Mouse (Mus musculus) forebrain, embryonic 11.5 days (tissue): ENCODE measurements at regions not wholly inside any gene's neighbourhood (a gene's known extent, or its start where the extent isn't known, plus 50 kb on each side); places are given as distances from the start of the nearest gene placed in this dataset.

Source experiments
- ATAC-seq: fragments of 200-750 bp; cut with Nextera tagmentation; replicated peaks from 2 replicates; pipeline ENCODE4 v1.8.0; 2017; ENCODE audit warnings: moderate TSS enrichment; ENCODE audit not compliant: low FRiP score
- DNase-seq: peaks from one replicate; pipeline ENCODE4 v3.0.0-alpha.2; 2017; ENCODE audit warnings: low spot score
- H3K27ac ChIP-seq: fragments of 300-500 bp; sonication (generic); 2 replicates; pipeline ENCODE4 v1.5.1; 2014; ENCODE audit warnings: low read depth, low read length
- H3K27me3 ChIP-seq: fragments of 300-500 bp; sonication (generic); 2 replicates; pipeline ENCODE4 v1.6.1; 2014; ENCODE audit warnings: mild to moderate bottlenecking, low read length, mixed read lengths; ENCODE audit not compliant: control insufficient read depth, insufficient read depth
- H3K36me3 ChIP-seq: fragments of 300-500 bp; sonication (generic); 2 replicates; pipeline ENCODE4 v1.6.1; 2014; ENCODE audit warnings: mild to moderate bottlenecking, low read length, moderate library complexity, mixed read lengths; ENCODE audit not compliant: control insufficient read depth, insufficient read depth
- H3K4me1 ChIP-seq: fragments of 300-500 bp; sonication (generic); replicated peaks from 2 replicates; pipeline ENCODE4 v1.6.1; 2014; ENCODE audit warnings: low read length, mixed read lengths; ENCODE audit not compliant: control insufficient read depth, insufficient read depth
- H3K4me2 ChIP-seq: fragments of 300-500 bp; sonication (generic); 2 replicates; pipeline ENCODE4 v1.6.1; 2014; ENCODE audit warnings: low read depth, mild to moderate bottlenecking, low read length, moderate library complexity, mixed read lengths; ENCODE audit not compliant: severe bottlenecking
- H3K4me3 ChIP-seq: fragments of 300-500 bp; sonication (generic); 2 replicates; pipeline ENCODE4 v1.5.1; 2014; ENCODE audit warnings: low read depth, low read length
- H3K9ac ChIP-seq: fragments of 300-500 bp; sonication (generic); 2 replicates; pipeline ENCODE4 v1.6.1; 2014; ENCODE audit warnings: low read length
- H3K9me3 ChIP-seq: fragments of 300-500 bp; sonication (generic); 2 replicates; pipeline ENCODE4 v1.6.1; 2016; ENCODE audit warnings: low read length, mixed read lengths; ENCODE audit not compliant: control insufficient read depth
- WGBS: fragments of 180-500 bp; shearing (Covaris S2); extraction: QIAGEN DNeasy Blood & Tissue Kit; methylation state at CpG from one replicate; pipeline ENCODE4 v1.1.7; 2014; 5-methylcytosine and 5-hydroxymethylcytosine counted together

DNA sequence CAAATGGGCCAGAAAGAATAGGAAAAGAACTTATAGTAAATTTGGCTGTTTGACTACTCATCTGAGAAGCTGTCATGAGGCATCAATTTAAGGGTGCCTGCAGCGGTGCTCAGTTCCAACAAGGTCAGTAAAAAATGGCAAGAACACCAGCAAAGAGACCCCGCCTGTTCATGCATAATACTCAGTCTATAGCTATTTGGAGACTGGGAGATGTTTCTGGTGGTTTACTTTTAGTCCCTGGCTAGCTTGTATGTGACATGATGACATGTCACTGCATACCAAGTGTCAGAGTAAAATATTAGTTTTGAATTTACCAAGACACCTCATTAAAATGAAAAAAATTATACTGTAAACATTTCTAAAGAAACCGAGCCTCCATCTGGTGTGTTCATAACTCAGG lies 317.2 kb downstream of the Rwdd3 start:
- DNase-seq (no peak), ATAC-seq (no peak)
- Histone ChIP-seq H3K4me2 (no peak overlapping the region), H3K9ac (no peak overlapping the region), H3K36me3 (no peaks in the 10 kb centered on the region), H3K4me1 (no peaks in the 10 kb centered on the region), H3K9me3 (no peaks in the 10 kb centered on the region), H3K27me3 (no peaks in the 10 kb centered on the region), H3K27ac (no peak overlapping the region), H3K4me3 (no peak overlapping the region)
- 86% methylated on average over 3 of the region's 3 CpGs for WGBS

DNA sequence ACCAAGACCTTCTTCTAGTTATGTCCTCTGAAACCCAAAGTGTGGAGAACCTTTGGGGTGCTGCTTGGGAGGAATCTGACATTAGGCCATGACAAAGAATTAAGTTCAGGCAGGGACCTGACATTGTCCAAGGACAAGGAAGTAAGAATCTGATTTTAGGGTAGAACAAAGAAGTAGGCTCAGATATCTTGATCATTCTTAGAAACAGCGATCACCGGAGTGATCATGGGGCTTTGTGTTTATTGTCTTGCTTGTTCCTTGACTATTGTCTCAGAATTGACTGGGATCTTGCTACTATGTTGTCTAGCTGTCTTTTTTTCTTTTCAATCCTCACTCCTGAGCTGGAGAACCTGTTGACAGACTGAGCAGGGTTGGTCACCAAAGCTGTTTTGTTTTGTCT lies 327.9 kb downstream of the Rwdd3 start:
- H3K9me3 ChIP-seq: no peaks in the 10 kb centered on the region
- ATAC-seq (no peak), DNase-seq (no peak)
- no peak overlapping the region for H3K27ac ChIP-seq
- H3K27me3 ChIP-seq: no peaks in the 10 kb centered on the region
- H3K4me1 ChIP-seq: no peaks in the 10 kb centered on the region
- H3K4me3 ChIP-seq: no peak overlapping the region
- WGBS: 89% methylated on average over 2 of the region's 2 CpGs
- no peaks in the 10 kb centered on the region for H3K36me3 ChIP-seq
- no peak overlapping the region for H3K4me2 ChIP-seq
- H3K9ac ChIP-seq: no peak overlapping the region

- WGBS: 97% methylated on average over 19 of the region's 19 CpGs
- Histone ChIP-seq H3K36me3 (no peaks in the 10 kb centered on the region), H3K4me1 (no peaks in the 10 kb centered on the region), H3K27me3 (no peaks in the 10 kb centered on the region), H3K4me3 (no peak overlapping the region), H3K9me3 (no peaks in the 10 kb centered on the region), H3K27ac (no peak overlapping the region), H3K9ac (no peak overlapping the region), H3K4me2 (no peak overlapping the region)
- no peak for DNase-seq
- no peak for ATAC-seq
These were observed 348.0 kb downstream of the Rwdd3 start for GRCm38 (mm10) chr3:120823536-120823935.

DNA sequence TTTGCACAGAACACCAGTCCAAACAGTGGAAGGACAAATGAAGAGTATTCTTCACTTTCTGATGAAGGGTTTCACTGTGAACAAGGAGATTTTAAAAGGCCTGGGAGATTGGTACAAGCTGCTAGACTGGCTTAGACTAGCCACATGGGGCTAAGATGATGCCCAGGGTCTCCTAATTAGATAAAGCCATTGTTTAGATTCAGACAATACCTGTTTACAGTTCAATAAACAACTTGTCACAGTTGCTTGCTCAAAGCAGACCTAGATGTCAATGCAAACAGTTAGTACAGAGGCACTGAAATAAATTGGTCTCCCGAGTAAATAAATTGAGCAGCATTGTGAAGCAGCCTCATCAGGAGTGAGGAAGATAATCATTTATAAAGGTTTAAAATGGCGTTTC lies 359.6 kb downstream of the Rwdd3 start:
- no peaks in the 10 kb centered on the region for H3K27me3 ChIP-seq
- no peaks in the 10 kb centered on the region for H3K4me1 ChIP-seq
- no peak overlapping the region for H3K27ac ChIP-seq
- no peaks in the 10 kb centered on the region for H3K9me3 ChIP-seq
- H3K4me3 ChIP-seq: no peak overlapping the region
- no peak overlapping the region for H3K9ac ChIP-seq
- DNase-seq (no peak), ATAC-seq (no peak)
- H3K36me3 ChIP-seq: no peaks in the 10 kb centered on the region
- 37% methylated on average over 2 of the region's 2 CpGs for WGBS
- no peak overlapping the region for H3K4me2 ChIP-seq

DNA sequence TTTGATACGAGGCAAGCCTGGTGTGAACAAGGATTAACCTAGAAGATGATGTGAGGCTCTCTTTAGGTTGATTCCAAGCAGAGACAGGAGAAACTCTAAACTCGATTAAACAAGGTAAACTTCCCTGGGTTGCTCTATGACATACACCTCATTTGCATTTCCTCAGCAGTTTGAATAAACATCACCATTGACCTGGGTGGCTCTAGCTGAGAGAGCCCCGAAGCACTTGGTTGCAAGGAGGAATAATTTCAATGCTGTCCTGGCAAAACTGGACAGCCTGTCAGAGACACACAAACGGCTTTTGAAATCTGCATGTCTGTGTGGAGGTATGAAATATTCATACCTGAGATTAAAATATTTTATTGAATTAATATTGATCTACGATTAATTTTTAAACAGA lies 361.0 kb downstream of the Rwdd3 start:
- Histone ChIP-seq H3K4me2 (no peak overlapping the region), H3K9ac (no peak overlapping the region), H3K27ac (no peak overlapping the region), H3K27me3 (no peaks in the 10 kb centered on the region), H3K36me3 (no peaks in the 10 kb centered on the region), H3K9me3 (no peaks in the 10 kb centered on the region), H3K4me3 (no peak overlapping the region), H3K4me1 (no peaks in the 10 kb centered on the region)
- WGBS: 69% methylated on average over 5 of the region's 5 CpGs
- DNase-seq (no peak), ATAC-seq (peak; percentile 8; the same call in 1 of the 2 replicates)

- H3K4me3 ChIP-seq: no peak overlapping the region
- no peak overlapping the region for H3K9ac ChIP-seq
- no peak overlapping the region for H3K4me2 ChIP-seq
- no peaks in the 10 kb centered on the region for H3K4me1 ChIP-seq
- DNase-seq: no peak
- WGBS: 66% methylated on average over 6 of the region's 6 CpGs
- no peak for ATAC-seq
- H3K27ac ChIP-seq: no peak overlapping the region
- no peaks in the 10 kb centered on the region for H3K27me3 ChIP-seq
- no peaks in the 10 kb centered on the region for H3K36me3 ChIP-seq
- no peaks in the 10 kb centered on the region for H3K9me3 ChIP-seq
These were observed 361.4 kb downstream of the Rwdd3 start for GRCm38 (mm10) chr3:120810048-120810447.

- no peak for ATAC-seq
- H3K27ac ChIP-seq: no peak overlapping the region
- no peak overlapping the region for H3K4me2 ChIP-seq
- H3K27me3 ChIP-seq: no peaks in the 10 kb centered on the region
- WGBS: 90% methylated on average over 9 of the region's 9 CpGs
- no peaks in the 10 kb centered on the region for H3K9me3 ChIP-seq
- DNase-seq: no peak
- no peaks in the 10 kb centered on the region for H3K36me3 ChIP-seq
- H3K9ac ChIP-seq: no peak overlapping the region
- no peak overlapping the region for H3K4me3 ChIP-seq
- H3K4me1 ChIP-seq: no peaks in the 10 kb centered on the region
These were observed 384.8 kb downstream of the Rwdd3 start for GRCm38 (mm10) chr3:120786659-120787058.

DNA sequence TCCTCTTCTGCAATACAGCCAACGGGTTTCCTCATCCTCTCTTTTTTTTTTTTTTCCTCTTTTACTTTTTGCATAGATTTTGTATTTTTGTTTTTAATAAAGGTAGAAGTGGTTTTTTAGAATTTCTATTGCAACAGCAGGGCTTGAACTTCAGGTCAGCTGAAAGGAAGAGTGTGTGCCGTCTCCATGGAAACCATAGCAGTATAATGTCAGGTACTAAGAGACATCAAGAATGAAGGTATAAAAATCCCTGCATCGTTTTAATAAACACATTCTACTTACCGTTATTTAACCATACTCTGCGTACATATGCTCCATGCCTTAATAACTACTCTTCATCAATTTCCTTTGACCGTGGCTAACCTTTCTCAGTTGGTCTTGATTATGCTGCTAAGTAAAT lies 390.0 kb downstream of the Rwdd3 start:
- no peaks in the 10 kb centered on the region for H3K4me1 ChIP-seq
- WGBS: 74% methylated on average over 6 of the region's 6 CpGs

DNA sequence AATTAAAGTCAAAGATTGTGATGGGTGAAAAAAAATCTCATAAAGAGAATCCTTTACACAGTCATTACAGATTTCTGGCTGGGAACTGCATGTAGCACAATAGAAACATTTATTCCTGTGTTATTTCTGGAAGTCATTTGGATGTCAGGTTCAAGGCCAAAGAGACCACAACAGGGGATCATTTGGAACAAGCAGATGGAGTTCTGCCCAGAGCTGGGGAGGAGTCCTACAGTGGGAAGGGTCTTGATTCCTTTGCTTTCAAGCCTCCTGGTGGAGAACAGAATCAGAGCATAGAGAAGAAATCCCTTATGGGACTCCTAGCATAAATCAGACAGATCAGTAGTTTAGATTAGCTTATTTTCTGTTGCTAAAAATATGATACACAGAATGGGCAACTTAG lies 392.4 kb downstream of the Rwdd3 start:
- no peak for ATAC-seq
- H3K4me3 ChIP-seq: no peak overlapping the region
- no peak overlapping the region for H3K9ac ChIP-seq
- no peak overlapping the region for H3K27ac ChIP-seq
- no peaks in the 10 kb centered on the region for H3K27me3 ChIP-seq
- no peaks in the 10 kb centered on the region for H3K4me1 ChIP-seq
- H3K4me2 ChIP-seq: no peak overlapping the region
- DNase-seq: no peak
- H3K9me3 ChIP-seq: no peaks in the 10 kb centered on the region
- H3K36me3 ChIP-seq: no peaks in the 10 kb centered on the region

More for the DNA sequence above, 390.0 kb downstream of the Rwdd3 start:
- ATAC-seq (no peak), DNase-seq (no peak)
- H3K27me3 ChIP-seq: no peaks in the 10 kb centered on the region
- no peak overlapping the region for H3K4me2 ChIP-seq
- H3K36me3 ChIP-seq: no peaks in the 10 kb centered on the region
- no peak overlapping the region for H3K27ac ChIP-seq
- H3K9ac ChIP-seq: no peak overlapping the region
- H3K4me3 ChIP-seq: no peak overlapping the region
- H3K9me3 ChIP-seq: no peaks in the 10 kb centered on the region
